Mouse (Mus musculus) neural tube, embryonic 15.5 days (tissue): ENCODE data around the gene Drc1. TPM values are rescaled to one million over a fixed set of nuclear protein-coding genes. Genes with fewer than 3 reads are reported as not detected.

Experiments used
- polyA plus RNA-seq: library from polyadenylated mRNA; unstranded; fragments of >200 nt; fragmentation: Nextera tagmentation; extraction: Ambion mirVana; gene quantifications from 2 replicates; pipeline ENCODE4 v1.2.1, GENCODE M21; 2015

The Drc1 gene
- polyA plus RNA-seq, 1 experiment from 2014 or later: 4.1 TPM

Other genes with a start within 250 kb of the Drc1 start
- 40.9 and 93.4 TPM in 2 replicates for gene Tyms, start 207.8 kb upstream of the Drc1 start, polyA plus RNA-seq
- gene Garem2, start 176.2 kb upstream of the Drc1 start, polyA plus RNA-seq: 8.2 and 9.6 TPM in 2 replicates
- 1.8 and 3.1 TPM in 2 replicates for gene 3110082J24Rik, start 175.3 kb upstream of the Drc1 start, polyA plus RNA-seq
- gene Hadha, start 126.2 kb upstream of the Drc1 start, polyA plus RNA-seq: 67.2 and 89.6 TPM in 2 replicates
- gene Hadhb, start 126.1 kb upstream of the Drc1 start, polyA plus RNA-seq: 57.5 and 86.0 TPM in 2 replicates
- 0.11 TPM in 1 of 2 replicates, not detected in the other for gene Adgrf3, start 75.7 kb upstream of the Drc1 start, polyA plus RNA-seq
- gene Selenoi, start 48.8 kb upstream of the Drc1 start, polyA plus RNA-seq: 25.0 and 26.6 TPM in 2 replicates
- 7.2 and 7.8 TPM in 2 replicates for gene Otof, start 180.5 kb downstream of the Drc1 start, polyA plus RNA-seq
- gene 1700001C02Rik, start 184.7 kb downstream of the Drc1 start, polyA plus RNA-seq: 0.36 and 0.65 TPM in 2 replicates